Mouse (Mus musculus) small intestine, adult 2 months (tissue): ENCODE measurements around the gene Pitpnm3. TPM values are rescaled to one million over a fixed set of nuclear protein-coding genes. Genes with fewer than 3 reads are reported as not detected.
A peak's percentile ranks its signal among the peaks of the same experiment; 100 is the strongest.

Experiments
- H3K27ac ChIP-seq: fragments of 200-500 bp; 2 replicates; pipeline ENCODE4 v1.5.1; 2012; ENCODE audit warnings: low read depth, low read length, control low read depth, inconsistent platforms; ENCODE audit not compliant: insufficient read depth
- H3K27me3 ChIP-seq: fragments of 200-500 bp; 2 replicates; pipeline ENCODE4 v1.6.1; 2012; ENCODE audit warnings: mild to moderate bottlenecking, moderate library complexity, low read length, inconsistent platforms; ENCODE audit not compliant: control insufficient read depth, insufficient read depth
- H3K36me3 ChIP-seq: fragments of 200-500 bp; 2 replicates; pipeline ENCODE4 v1.6.1; 2012; ENCODE audit warnings: mild to moderate bottlenecking, low read length, control low read depth, inconsistent platforms; ENCODE audit not compliant: control insufficient read depth, insufficient read depth
- H3K4me1 ChIP-seq: fragments of 200-500 bp; 2 replicates; pipeline ENCODE4 v1.6.1; 2012; ENCODE audit warnings: low read length, inconsistent platforms, mixed read lengths; ENCODE audit not compliant: control insufficient read depth, insufficient read depth, insufficient read length
- H3K4me3 ChIP-seq: fragments of 200-500 bp; 2 replicates; pipeline ENCODE4 v1.5.1; 2012; ENCODE audit warnings: low read depth, mild to moderate bottlenecking, control low read depth, inconsistent platforms, low read length, moderate library complexity
- CTCF ChIP-seq: fragments of 200-500 bp; IDR thresholded peaks from 2 replicates; pipeline ENCODE4 v1.5.1; 2012; ENCODE audit warnings: low read depth, mild to moderate bottlenecking, control low read depth, inconsistent platforms, low read length, moderate library complexity, mixed read lengths; ENCODE audit not compliant: insufficient replicate concordance, insufficient read length; ENCODE audit errors: extremely low read depth
- POLR2A ChIP-seq: fragments of 200-500 bp; IDR thresholded peaks from 2 replicates; pipeline ENCODE4 v1.6.1; 2012; ENCODE audit warnings: low read depth, mild to moderate bottlenecking, control low read depth, inconsistent platforms, low read length, moderate library complexity
- WGBS: fragments of 180-500 bp; shearing (Covaris S2); methylation state at CpG from one replicate; pipeline ENCODE4 v1.1.7; 2018; 5-methylcytosine and 5-hydroxymethylcytosine counted together
- polyA plus RNA-seq: library from polyadenylated mRNA; depleted of rRNA; stranded (reverse); fragments of >200 nt; gene quantifications from 2 replicates; pipeline ENCODE4 v1.2.3, GENCODE M21; 2012

The Pitpnm3 gene
- polyA plus RNA-seq, 1 experiment, result 3.0 TPM

- Histone ChIP-seq H3K4me3 (peak overlapping the region; percentile 59), H3K27me3 (peaks cover 11% of the 10 kb centered on the region), H3K4me1 (peaks cover 9% of the 10 kb centered on the region; the same call in 1 of the 2 replicates), H3K27ac (no peak overlapping the region), H3K36me3 (no peaks in the 10 kb centered on the region)
- TF ChIP-seq CTCF (no peak), POLR2A (no peak)
- 55% methylated on average over 11 of the region's 11 CpGs for WGBS
These were observed 829 bp upstream of the Pitpnm3 start for GRCm38 (mm10) chr11:72136231-72136982.

GRCm38 (mm10) chr11:72134536-72135382 is 819 bp downstream of the Pitpnm3 start:
- WGBS, result 48% methylated on average over 24 of the region's 24 CpGs
- H3K4me3 ChIP-seq, result peak overlapping the region; percentile 59
- H3K27ac ChIP-seq, result no peak overlapping the region
- no peaks in the 10 kb centered on the region for H3K36me3 ChIP-seq
- peaks cover 18% of the 10 kb centered on the region; the same call in 1 of the 2 replicates for H3K4me1 ChIP-seq
- peaks cover 11% of the 10 kb centered on the region for H3K27me3 ChIP-seq
- no peak for TF ChIP-seq POLR2A
- no peak for TF ChIP-seq CTCF

- no peak overlapping the region for H3K27ac ChIP-seq
- TF ChIP-seq POLR2A (no peak), CTCF (no peak)
- H3K4me1 ChIP-seq, result peaks cover 24% of the 10 kb centered on the region; the same call in 1 of the 2 replicates
- no peak overlapping the region for H3K4me3 ChIP-seq
- no peaks in the 10 kb centered on the region for H3K36me3 ChIP-seq
- 60% methylated on average over 10 of the region's 10 CpGs for WGBS
- peaks cover 11% of the 10 kb centered on the region for H3K27me3 ChIP-seq
These were observed 2.5 kb downstream of the Pitpnm3 start for GRCm38 (mm10) chr11:72133075-72133474.

GRCm38 (mm10) chr11:72132266-72132665 is 3.3 kb downstream of the Pitpnm3 start:
- Histone ChIP-seq H3K27ac (peak overlapping the region; percentile 72), H3K4me1 (peaks cover 24% of the 10 kb centered on the region; the same call in 1 of the 2 replicates), H3K27me3 (peaks cover 11% of the 10 kb centered on the region), H3K36me3 (no peaks in the 10 kb centered on the region), H3K4me3 (no peak overlapping the region)
- WGBS, result 4% methylated on average over 3 of the region's 3 CpGs
- TF ChIP-seq POLR2A (no peak), CTCF (no peak)

- peaks cover 11% of the 10 kb centered on the region for H3K27me3 ChIP-seq
These were observed 3.9 kb downstream of the Pitpnm3 start for GRCm38 (mm10) chr11:72131697-72132096.

GRCm38 (mm10) chr11:72130905-72131304 is 4.7 kb downstream of the Pitpnm3 start:
- 91% methylated on average over 3 of the region's 3 CpGs for WGBS
- H3K4me3 ChIP-seq, result no peak overlapping the region
- no peak for TF ChIP-seq CTCF
- TF ChIP-seq POLR2A, result no peak
- H3K36me3 ChIP-seq, result no peaks in the 10 kb centered on the region
- H3K4me1 ChIP-seq, result peaks cover 24% of the 10 kb centered on the region; the same call in 1 of the 2 replicates
- no peak overlapping the region for H3K27ac ChIP-seq
- H3K27me3 ChIP-seq, result peaks cover 11% of the 10 kb centered on the region

More at GRCm38 (mm10) chr11:72131697-72132096, 3.9 kb downstream of the Pitpnm3 start:
- TF ChIP-seq CTCF (no peak), POLR2A (no peak)
- Histone ChIP-seq H3K4me1 (peaks cover 24% of the 10 kb centered on the region; the same call in 1 of the 2 replicates), H3K27ac (peak overlapping the region; percentile 72; the same call in 1 of the 2 replicates), H3K36me3 (no peaks in the 10 kb centered on the region), H3K4me3 (no peak overlapping the region)
- WGBS, result 96% methylated on average over 1 of the region's 1 CpGs
